Mouse (Mus musculus) bone marrow, adult 2 months (tissue): ENCODE measurements at regions not wholly inside any gene's neighbourhood (a gene's known extent, or its start where the extent isn't known, plus 50 kb on each side); places are given as distances from the start of the nearest gene placed in this dataset.

Experiments
- H3K27ac ChIP-seq: fragments of 200-500 bp; 2 replicates; pipeline ENCODE4 v1.5.1; 2012; ENCODE audit warnings: low read depth, mild to moderate bottlenecking, control low read depth, inconsistent platforms, low read length; ENCODE audit not compliant: control insufficient read depth, poor library complexity, insufficient read depth
- H3K4me1 ChIP-seq: fragments of 200-500 bp; 2 replicates; pipeline ENCODE4 v1.6.1; 2011; ENCODE audit warnings: low read length; ENCODE audit not compliant: control insufficient read depth, insufficient read depth
- H3K4me3 ChIP-seq: fragments of 200-500 bp; replicated peaks from 2 replicates; pipeline ENCODE3; 2011; ENCODE audit warnings: mild to moderate bottlenecking, low read depth, low read length, control low read depth; ENCODE audit not compliant: control insufficient read depth
- CTCF ChIP-seq: fragments of 200-500 bp; IDR thresholded peaks from 2 replicates; pipeline ENCODE4 v1.5.1; 2011; ENCODE audit warnings: low read length, control low read depth; ENCODE audit not compliant: control insufficient read depth, insufficient read depth
- POLR2A ChIP-seq: fragments of 200-500 bp; IDR thresholded peaks from 2 replicates; pipeline ENCODE4 v1.6.1; 2011; ENCODE audit warnings: low read depth, mild to moderate bottlenecking, control low read depth, low read length, borderline replicate concordance; ENCODE audit not compliant: control insufficient read depth
- WGBS: fragments of 180-500 bp; shearing (Covaris S2); methylation state at CpG from one replicate; pipeline ENCODE4 v1.1.7; 2018; 5-methylcytosine and 5-hydroxymethylcytosine counted together

- no peak overlapping the region for H3K27ac ChIP-seq
- no peak overlapping the region for H3K4me3 ChIP-seq
- WGBS = 61% methylated on average over 4 of the region's 4 CpGs
- no peaks in the 10 kb centered on the region for H3K4me1 ChIP-seq
- TF ChIP-seq POLR2A = no peak
- TF ChIP-seq CTCF = no peak
Observed at GRCm38 (mm10) chr7:125033778-125034177, 410.7 kb upstream of the Kdm8 start.

DNA sequence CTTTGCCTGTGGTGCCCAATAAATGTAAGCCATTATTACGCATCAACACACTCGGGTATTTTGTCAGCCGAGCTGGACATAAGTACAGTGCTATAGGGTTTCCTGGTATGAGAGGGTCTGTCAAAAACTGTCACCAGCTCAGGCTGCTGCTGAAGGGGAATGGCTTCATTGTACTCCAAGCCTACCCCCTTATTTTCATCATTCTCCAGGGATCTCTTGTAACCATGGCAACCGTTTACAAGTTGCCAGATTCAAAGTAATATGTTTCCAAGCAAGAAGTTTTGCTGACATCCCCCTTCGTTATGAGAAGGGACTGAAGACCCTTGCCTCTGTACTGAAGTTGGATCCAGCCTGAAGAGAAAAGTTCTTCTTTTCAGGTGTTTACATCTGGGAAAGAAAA, 410.3 kb upstream of the Kdm8 start:
- TF ChIP-seq CTCF (no peak), POLR2A (no peak)
- WGBS = 77% methylated on average over 5 of the region's 5 CpGs
- Histone ChIP-seq H3K27ac (no peak overlapping the region), H3K4me1 (no peaks in the 10 kb centered on the region), H3K4me3 (no peak overlapping the region)

- no peaks in the 10 kb centered on the region for H3K4me1 ChIP-seq
- 69% methylated on average over 10 of the region's 10 CpGs for WGBS
- no peak overlapping the region for H3K27ac ChIP-seq
- H3K4me3 ChIP-seq = no peak overlapping the region
- TF ChIP-seq POLR2A (no peak), CTCF (no peak)
Observed at GRCm38 (mm10) chr7:125036098-125036991, 408.1 kb upstream of the Kdm8 start.

DNA sequence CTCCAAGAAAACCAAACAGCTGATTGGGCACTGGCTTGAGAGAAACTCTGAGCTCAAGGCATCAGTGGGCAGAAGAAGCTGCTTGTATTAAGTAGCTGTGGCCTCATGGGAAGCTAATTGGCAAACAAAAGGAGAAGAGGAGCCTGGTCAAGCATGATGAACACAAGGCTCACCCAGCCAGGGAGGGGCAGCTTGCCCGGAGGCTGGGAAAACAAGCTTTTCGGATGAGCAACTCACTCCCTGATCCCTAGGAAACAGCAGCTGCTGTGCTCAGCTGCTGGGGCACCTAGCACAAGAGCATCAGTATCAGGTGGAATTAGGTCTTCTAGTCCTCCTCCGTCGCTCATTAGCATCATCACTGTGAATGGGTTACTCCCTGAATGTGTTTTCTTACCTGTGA, 405.6 kb upstream of the Kdm8 start:
- Histone ChIP-seq H3K4me3 (no peak overlapping the region), H3K4me1 (no peaks in the 10 kb centered on the region), H3K27ac (no peak overlapping the region)
- no peak for TF ChIP-seq POLR2A
- no peak for TF ChIP-seq CTCF
- WGBS = 74% methylated on average over 4 of the region's 4 CpGs

- Histone ChIP-seq H3K4me3 (no peak overlapping the region), H3K4me1 (no peaks in the 10 kb centered on the region), H3K27ac (no peak overlapping the region)
- TF ChIP-seq POLR2A (no peak), CTCF (no peak)
Observed at GRCm38 (mm10) chr7:125055951-125056625, 388.4 kb upstream of the Kdm8 start.

DNA sequence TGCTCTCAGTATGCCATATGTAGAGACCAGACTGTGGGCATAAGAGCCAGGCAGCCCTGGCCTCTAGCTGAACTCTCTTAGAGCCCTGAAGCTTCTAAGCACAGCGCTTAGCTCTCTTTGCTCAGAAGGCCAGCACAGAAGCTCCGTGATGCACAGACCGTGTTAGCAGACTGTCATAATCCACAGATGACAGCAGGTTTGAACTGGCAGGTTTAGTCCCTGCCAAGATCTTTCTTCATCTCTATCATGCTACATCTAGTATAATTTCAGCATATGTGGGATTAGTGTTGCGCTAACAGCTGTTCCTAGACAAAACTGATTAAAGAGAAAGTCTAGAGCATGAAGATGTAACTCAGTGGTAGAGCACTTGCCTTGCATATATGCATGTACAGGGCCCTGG, 342.0 kb upstream of the Kdm8 start:
- Histone ChIP-seq H3K27ac (no peak overlapping the region), H3K4me1 (no peaks in the 10 kb centered on the region), H3K4me3 (no peak overlapping the region)
- WGBS = 82% methylated on average over 4 of the region's 4 CpGs
- TF ChIP-seq CTCF = no peak
- TF ChIP-seq POLR2A = no peak

GRCm38 (mm10) chr7:125104011-125104410, 340.5 kb upstream of the Kdm8 start:
- 70% methylated on average over 4 of the region's 4 CpGs for WGBS
- no peak for TF ChIP-seq POLR2A
- TF ChIP-seq CTCF = no peak
- Histone ChIP-seq H3K4me3 (no peak overlapping the region), H3K4me1 (no peaks in the 10 kb centered on the region), H3K27ac (no peak overlapping the region)

GRCm38 (mm10) chr7:125112820-125113273, 331.6 kb upstream of the Kdm8 start:
- TF ChIP-seq CTCF = no peak
- no peak for TF ChIP-seq POLR2A
- 79% methylated on average over 9 of the region's 9 CpGs for WGBS
- Histone ChIP-seq H3K4me1 (no peaks in the 10 kb centered on the region), H3K4me3 (no peak overlapping the region), H3K27ac (no peak overlapping the region)
